Mouse (Mus musculus) thymus, adult 18-20 months (tissue): ENCODE results near the gene Zfp711.

ENCODE experiments used
- DNase-seq, 2 experiments: peaks; one replicate each; pipeline ENCODE4 v3.0.0; 2022; ENCODE audit warnings: mixed read lengths in 2 of 2

Zfp711 gene

DNA sequence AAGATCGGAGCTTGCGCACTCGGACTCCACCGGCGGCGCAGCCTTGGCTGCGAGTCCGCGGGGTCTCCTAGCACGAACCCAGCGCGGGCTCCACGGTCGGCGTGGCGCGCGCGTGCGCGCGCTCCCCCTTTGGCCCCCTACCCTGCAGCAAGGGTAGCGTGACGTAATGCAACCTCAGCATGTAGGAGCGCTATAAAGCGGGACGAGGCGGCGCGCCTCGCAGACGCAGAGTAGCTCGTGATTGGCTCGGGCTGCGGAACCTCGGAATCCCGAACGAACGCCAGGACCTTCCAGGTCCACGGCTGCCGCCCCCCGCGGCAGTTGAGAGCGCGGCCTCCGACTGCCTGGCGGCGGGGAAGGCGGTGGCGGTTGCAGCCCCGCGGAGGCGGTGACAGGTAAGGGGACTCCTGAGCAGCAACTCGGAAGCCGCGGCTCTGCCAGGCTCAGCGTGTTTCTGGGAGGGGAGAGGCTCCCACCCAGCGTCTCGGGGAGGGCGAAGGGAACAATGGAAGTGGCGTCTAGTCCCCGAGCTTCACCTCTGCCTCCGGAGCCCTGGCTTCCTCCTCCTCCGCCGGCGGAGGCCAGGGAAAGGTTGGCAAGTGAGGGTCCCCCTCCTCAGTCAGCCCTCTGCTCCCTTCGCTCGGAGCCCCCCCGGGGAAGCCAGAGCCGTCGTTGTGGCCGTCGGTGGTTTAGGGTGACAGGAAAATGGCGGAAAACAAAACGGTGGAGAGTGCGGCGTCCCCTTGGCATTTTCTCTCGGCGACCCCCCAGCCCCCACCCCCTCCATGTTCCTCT, at the start of gene Zfp711:
Zfp711 (plus strand) TSS at position 16 of the 795 bp plus-strand sequence.
- no peak for DNase-seq

DNA sequence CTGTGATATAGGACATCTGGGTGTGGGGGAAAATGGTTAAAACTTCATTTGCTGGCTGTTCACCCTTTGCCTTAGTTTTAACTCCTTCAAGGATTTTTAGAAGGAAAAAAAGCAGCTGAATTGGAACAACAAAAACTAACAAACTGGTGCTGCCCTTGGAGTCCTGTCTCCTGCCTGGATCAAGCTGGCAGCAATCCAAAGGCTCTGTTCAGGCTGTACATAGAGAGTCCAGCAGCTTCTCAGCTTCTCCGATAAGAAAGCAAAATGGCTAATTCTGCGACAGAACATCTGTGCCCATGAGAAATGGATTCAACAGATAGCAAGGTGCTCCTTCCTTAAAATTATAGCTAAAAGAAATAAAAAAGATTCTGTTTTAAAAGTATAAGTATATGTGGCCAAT, 32.6 kb upstream of the Zfp711 start:
- no peak for DNase-seq

DNA sequence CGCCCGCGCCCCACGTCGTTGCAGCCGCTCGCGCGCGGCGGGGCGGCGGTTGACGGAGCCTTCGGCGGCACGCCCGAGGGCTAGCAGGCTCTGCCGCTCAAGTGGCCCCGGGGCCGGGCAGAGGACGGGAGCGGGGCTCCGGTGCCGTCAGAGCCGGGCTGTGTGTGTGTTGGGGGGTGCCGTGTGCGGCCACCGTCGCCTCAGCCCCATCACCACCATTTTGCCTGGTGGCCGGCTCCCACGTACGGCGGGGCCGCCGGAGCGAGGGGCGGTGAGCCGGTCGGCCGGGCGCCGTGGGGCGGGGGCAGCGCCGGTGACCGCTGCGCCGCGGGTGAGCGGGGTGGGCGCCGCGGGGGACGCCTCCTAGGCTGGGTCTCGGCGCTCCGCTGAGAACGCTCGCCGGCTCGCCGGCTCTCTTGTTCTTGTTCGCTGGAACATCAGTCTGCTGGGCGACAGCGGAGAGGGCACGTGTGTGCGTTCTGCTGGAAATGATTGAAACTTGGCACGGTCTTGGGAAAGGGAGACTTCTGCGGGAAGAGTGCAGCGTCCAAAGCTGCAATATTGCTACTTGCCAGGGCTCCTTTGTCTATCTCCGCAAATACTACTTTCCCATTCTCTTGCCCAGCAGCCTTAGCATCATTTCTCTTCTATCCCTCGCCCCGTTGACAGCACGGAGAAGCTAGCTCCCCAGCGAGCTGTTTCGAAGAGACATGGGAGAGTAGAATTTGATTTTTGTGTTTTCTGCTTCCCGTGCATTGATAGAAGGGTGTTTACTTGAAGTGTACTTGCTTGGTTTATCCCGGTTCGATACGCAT, 1.2 kb downstream of the Zfp711 start:
- no peak for DNase-seq

DNA sequence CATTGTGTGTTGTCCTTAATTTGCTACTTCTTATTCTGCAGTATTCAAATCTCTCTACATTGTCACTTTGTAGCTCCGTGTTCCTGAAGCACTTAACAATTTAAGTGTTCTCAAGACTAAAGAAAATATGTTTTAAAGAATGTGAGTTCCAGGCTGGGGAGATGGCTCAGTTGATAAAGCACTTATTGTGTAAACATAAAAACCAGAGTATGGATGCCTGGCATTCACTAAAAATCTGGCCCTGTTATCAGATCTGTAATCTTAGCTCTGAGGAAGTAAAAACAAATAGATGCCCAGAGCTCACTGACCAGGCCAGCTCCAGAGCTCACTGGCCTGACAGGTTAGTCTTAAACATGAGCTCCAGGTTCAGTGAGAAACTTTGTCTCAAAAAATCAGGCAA, 75.2 kb downstream of the Zfp711 start:
- DNase-seq: no peak

DNA sequence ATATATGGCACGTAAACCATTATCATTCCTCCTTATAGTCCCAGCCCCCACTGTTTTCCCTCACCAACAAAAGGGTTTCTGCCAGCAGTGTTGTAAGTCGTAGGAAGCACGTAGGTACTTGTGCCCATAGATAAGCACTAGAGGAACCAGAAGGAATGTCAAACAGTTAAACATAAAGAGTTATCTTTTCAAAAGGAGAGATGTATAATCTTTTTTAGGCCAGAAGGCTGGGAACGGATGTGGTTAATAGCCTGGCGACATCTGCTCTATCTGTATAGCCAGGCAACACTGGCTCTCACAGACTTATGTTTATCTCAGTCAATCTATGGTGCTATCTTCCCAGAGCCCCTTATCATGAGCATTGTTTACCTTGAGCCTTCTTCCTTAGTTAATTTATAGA, 80.3 kb downstream of the Zfp711 start:
- no peak for DNase-seq
